Comparison of ENCODE assay signal across 7 mouse cellular contexts in the genomic region with DNA sequence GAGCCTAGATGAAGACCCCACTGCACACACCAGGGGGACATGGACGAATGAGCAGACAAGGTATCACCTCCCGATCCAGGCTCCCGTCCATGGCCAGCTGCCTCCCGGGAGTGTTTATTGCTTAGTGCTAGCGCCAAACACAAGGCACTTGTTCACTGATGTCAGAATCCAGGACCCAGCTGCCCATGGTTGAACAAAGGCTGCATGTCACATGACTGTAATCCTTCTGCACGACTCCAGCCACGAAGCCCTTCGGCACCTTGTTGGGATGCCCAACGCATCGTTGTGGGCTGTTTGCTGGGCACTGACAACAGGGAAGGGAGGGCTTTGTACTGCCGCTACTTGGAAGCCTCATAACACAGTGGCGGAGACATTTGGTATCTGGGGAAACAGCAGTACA. TPM values are rescaled to one million over a fixed set of nuclear protein-coding genes. Genes with fewer than 3 reads are reported as not detected.
DNase-seq lines count a peak whose midpoint lies in the region; ATAC-seq and TF ChIP-seq lines count a peak whose summit lies in the region.

A gene (plus strand): TSS at position 367 of the 400 bp plus-strand sequence.

- H3K9ac ChIP-seq in forebrain, embryonic 14.5 days (ENCODE audit: low read length): peak within 1 kb of the TSS; percentile 13; the same call in 1 of the 2 replicates
- H3K9ac ChIP-seq in midbrain, embryonic 12.5 days (replicated peaks): 0 out of 2 replicates have a peak within 1 kb of the TSS, but pooled peaks have one; percentile 6

- no peak for TF ChIP-seq POLR2A in lung, adult 2 months (IDR thresholded peaks at IDR 0.05; ENCODE audit: borderline replicate concordance, extremely low read depth, low read depth, low read length)

- no peaks in the 10 kb centered on the region for H3K9me3 ChIP-seq in forebrain, embryonic 14.5 days (replicated peaks; ENCODE audit: control insufficient read depth, low read length)
- H3K9me3 ChIP-seq in midbrain, embryonic 12.5 days: no peaks in the 10 kb centered on the region

- peak within 1 kb of the TSS; percentile 20 for H3K4me3 ChIP-seq in lung, adult 2 months (replicated peaks; ENCODE audit: extremely low read depth, low read depth, low read length)
- H3K4me3 ChIP-seq in forebrain, embryonic 14.5 days (ENCODE audit: low read depth, low read length): no peak within 1 kb of the TSS
- H3K4me3 ChIP-seq in midbrain, embryonic 12.5 days: no peak within 1 kb of the TSS; the same call in 1 of the 2 replicates

- 72% methylated on average over 12 of the region's 12 CpGs for WGBS in lung, adult 2 months
- 37% methylated on average over 12 of the region's 12 CpGs for WGBS in forebrain, embryonic 14.5 days
- WGBS in midbrain, embryonic 12.5 days: 58% methylated on average over 12 of the region's 12 CpGs

- H3K27ac ChIP-seq in forebrain, embryonic 14.5 days (ENCODE audit: low read depth, low read length): peak within 1 kb of the TSS; percentile 6; the same call in 1 of the 2 replicates
- H3K27ac ChIP-seq in midbrain, embryonic 12.5 days (replicated peaks): 0 out of 2 replicates have a peak within 1 kb of the TSS, but pooled peaks have one; percentile 15

- no peaks in the 10 kb centered on the region for H3K27me3 ChIP-seq in forebrain, embryonic 14.5 days (replicated peaks; ENCODE audit: control insufficient read depth, insufficient read depth, low read length)
- peaks cover 51% of the 10 kb centered on the region for H3K27me3 ChIP-seq in midbrain, embryonic 12.5 days

- H3K4me1 ChIP-seq in lung, adult 2 months (ENCODE audit: control insufficient read depth, insufficient read depth, low read length): peaks cover 12% of the 10 kb centered on the region
- peaks cover 13% of the 10 kb centered on the region; the same call in 1 of the 2 replicates for H3K4me1 ChIP-seq in forebrain, embryonic 14.5 days (ENCODE audit: control insufficient read depth, insufficient read depth, low read length)
- peaks cover 33% of the 10 kb centered on the region for H3K4me1 ChIP-seq in midbrain, embryonic 12.5 days

- DNase-seq in lung, adult 2 months: no peak
- DNase-seq in lung, postnatal 36 days: no peak
- DNase-seq in forebrain, embryonic 14.5 days (ENCODE audit: low spot score): peak; percentile 66
- peak; percentile 75 for DNase-seq in layer of hippocampus, adult 9-11 months
- DNase-seq in embryo, embryonic 10.5 days (ENCODE audit: low spot score): no peak
- no peak for DNase-seq in urinary bladder, adult 18-20 months (ENCODE audit: low spot score in 2 of 2)

- peak; percentile 72 for ATAC-seq in forebrain, embryonic 14.5 days
- ATAC-seq in midbrain, embryonic 12.5 days (ENCODE audit: low FRiP score, low read depth): peak; percentile 54; the same call in 1 of the 2 replicates

- H3K4me2 ChIP-seq in forebrain, embryonic 14.5 days (ENCODE audit: low read length): peak within 1 kb of the TSS; percentile 18; the same call in 1 of the 2 replicates
- H3K4me2 ChIP-seq in midbrain, embryonic 12.5 days (replicated peaks): peak within 1 kb of the TSS; percentile 42

- H3K36me3 ChIP-seq in forebrain, embryonic 14.5 days (ENCODE audit: control insufficient read depth, insufficient read depth, low read length): peaks cover 23% of the 10 kb centered on the region; the same call in 1 of the 2 replicates
- H3K36me3 ChIP-seq in midbrain, embryonic 12.5 days: 0 out of 2 replicates have a peak, but pooled peaks cover 2% of the 10 kb centered on the region

- no peak for TF ChIP-seq CTCF in lung, adult 2 months (IDR thresholded peaks at IDR 0.05; ENCODE audit: insufficient read depth, low read length)

RNA-seq across cellular contexts. Expression of the gene that starts here (rescaled TPM):
- not detected in 2 replicates for polyA plus RNA-seq in lung, adult 2 months (2012; rRNA removed)
- polyA plus RNA-seq in forebrain, embryonic 14.5 days (2014; fragmentation: Nextera tagmentation; extraction: Ambion mirVana): not detected in 2 replicates
- polyA plus RNA-seq in midbrain, embryonic 12.5 days (2016; fragmentation: Nextera tagmentation; extraction: Ambion mirVana): not detected in 2 replicates

Comparison
In these comparisons a context has a peak if more than half of its experiments do, and no peak if none do; other contexts are left out.
1. Peak in DNase-seq, ATAC-seq, H3K27ac ChIP-seq, H3K9ac ChIP-seq and H3K4me2 ChIP-seq in forebrain, embryonic 14.5 days; RNA of the gene not detected or under 1 TPM.
2. Peak in ATAC-seq, H3K27ac ChIP-seq, H3K9ac ChIP-seq and H3K4me2 ChIP-seq in midbrain, embryonic 12.5 days; RNA of the gene not detected or under 1 TPM.